Mouse (Mus musculus) CH12.LX (cell line): ENCODE results near the gene Dlx6.

Source experiments
- CTCF ChIP-seq, 2 experiments: IDR thresholded peaks in 1 of 2; conservative IDR thresholded peaks in 1 of 2; 2 replicates each; pipeline ENCODE4 v1.5.1; 2011 to 2012; ENCODE audit warnings: low read depth in 2 of 2, low read length in 2 of 2, improper control_type of control experiment in 1 of 2, inconsistent platforms in 1 of 2, mild to moderate bottlenecking in 1 of 2, moderate library complexity in 1 of 2
- EP300 ChIP-seq: IDR thresholded peaks from 2 replicates; pipeline ENCODE4 v1.6.1; 2011; ENCODE audit warnings: low read length, improper control_type of control experiment
- MAFK ChIP-seq: IDR thresholded peaks from 2 replicates; pipeline ENCODE4 v1.6.1; 2011; ENCODE audit warnings: low read length, improper control_type of control experiment; ENCODE audit not compliant: insufficient replicate concordance
- MEF2A ChIP-seq: IDR thresholded peaks from 2 replicates; pipeline ENCODE4 v1.6.1; 2014; ENCODE audit warnings: low read depth, mild to moderate bottlenecking, inconsistent platforms, low read length, improper control_type of control experiment, borderline replicate concordance
- POLR2A ChIP-seq: IDR thresholded peaks from 2 replicates; pipeline ENCODE4 v1.6.1; 2011; ENCODE audit warnings: low read depth, mild to moderate bottlenecking, improper control_type of control experiment, low read length
- POLR2AphosphoS2 ChIP-seq: IDR thresholded peaks from 2 replicates; pipeline ENCODE4 v1.6.1; 2011; ENCODE audit warnings: low read depth, low read length, improper control_type of control experiment
- USF2 ChIP-seq: conservative IDR thresholded peaks from 2 replicates; pipeline ENCODE4 v1.6.1; 2011; ENCODE audit warnings: low read depth, low read length, improper control_type of control experiment
- ZMIZ1 ChIP-seq: IDR thresholded peaks from 2 replicates; pipeline ENCODE4 v1.6.1; 2012; ENCODE audit warnings: low read depth, mild to moderate bottlenecking, inconsistent platforms, low read length, improper control_type of control experiment
- ZNF384 ChIP-seq: IDR thresholded peaks from 2 replicates; pipeline ENCODE4 v1.6.1; 2012; ENCODE audit warnings: low read depth, low read length, improper control_type of control experiment, inconsistent platforms

- TF ChIP-seq MAFK (no peak), ZNF384 (no peak), USF2 (no peak), CTCF (conservative IDR thresholded peaks at IDR 0.05 in 1 of 2, IDR thresholded peaks at IDR 0.05 in 1 of 2; ENCODE audit: low read depth in 2 of 2, low read length in 2 of 2) (no peak), ZMIZ1 (no peak), POLR2A (no peak), POLR2AphosphoS2 (no peak), MEF2A (no peak), EP300 (no peak)
These were observed 11.1 kb downstream of the Dlx6 start for GRCm38 (mm10) chr6:6874073-6874771.
